Mouse (Mus musculus): ENCODE results near the gene Rasal2. TPM values are rescaled to one million over a fixed set of nuclear protein-coding genes. Genes with fewer than 3 reads are reported as not detected.

The Rasal2 gene
- polyA plus RNA-seq (2015; fragmentation: Nextera tagmentation; extraction: Ambion mirVana): 2.4 and 3.9 TPM in 2 replicates

DNA sequence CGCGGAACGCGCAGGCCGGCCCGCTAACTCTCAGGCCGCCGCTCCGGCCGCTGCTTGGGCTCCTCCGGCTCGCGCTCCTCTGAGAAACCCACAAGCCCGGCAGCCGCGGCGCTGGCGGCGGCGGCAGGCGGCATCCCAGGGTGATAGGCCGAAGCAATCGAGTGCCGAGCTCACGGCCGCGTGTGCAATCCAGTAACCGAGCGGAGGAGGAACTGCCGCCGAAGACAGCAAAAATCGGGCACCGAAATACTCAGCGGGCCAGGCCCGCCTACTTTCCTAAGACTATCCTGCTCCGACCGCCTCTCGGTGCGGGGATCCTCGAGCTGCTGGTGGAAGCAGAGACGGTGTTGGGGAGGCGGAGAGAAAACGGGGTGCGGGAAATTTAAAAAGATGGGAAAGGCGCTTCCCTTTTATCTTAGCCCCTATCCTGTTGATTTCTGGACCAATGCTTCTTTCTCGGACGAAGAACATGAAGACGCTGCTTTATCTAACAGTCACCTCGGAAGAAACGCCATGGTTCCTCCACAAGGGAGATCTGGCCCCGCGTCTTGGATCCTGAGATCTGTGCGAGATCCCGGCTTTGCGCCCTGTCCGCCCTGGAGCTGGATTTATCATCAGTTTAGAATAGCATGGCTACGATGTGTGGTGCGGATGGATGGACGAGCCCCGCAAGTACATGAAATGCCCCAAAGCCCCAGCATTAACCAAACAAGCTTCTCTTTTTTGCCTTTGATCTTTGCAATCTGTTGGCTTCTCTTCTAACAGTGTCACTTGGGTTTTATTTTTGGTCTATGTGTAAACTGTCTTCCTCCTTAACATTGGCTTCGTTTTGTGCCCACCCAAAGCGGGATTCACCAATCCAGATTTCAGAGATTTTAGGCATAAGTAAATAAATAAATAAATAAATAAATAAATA is at the start of gene Rasal2:
Rasal2 (minus strand) TSS at position 142 of the 916 bp plus-strand sequence.
- peak; percentile 96 for DNase-seq (ENCODE audit: low spot score)

DNA sequence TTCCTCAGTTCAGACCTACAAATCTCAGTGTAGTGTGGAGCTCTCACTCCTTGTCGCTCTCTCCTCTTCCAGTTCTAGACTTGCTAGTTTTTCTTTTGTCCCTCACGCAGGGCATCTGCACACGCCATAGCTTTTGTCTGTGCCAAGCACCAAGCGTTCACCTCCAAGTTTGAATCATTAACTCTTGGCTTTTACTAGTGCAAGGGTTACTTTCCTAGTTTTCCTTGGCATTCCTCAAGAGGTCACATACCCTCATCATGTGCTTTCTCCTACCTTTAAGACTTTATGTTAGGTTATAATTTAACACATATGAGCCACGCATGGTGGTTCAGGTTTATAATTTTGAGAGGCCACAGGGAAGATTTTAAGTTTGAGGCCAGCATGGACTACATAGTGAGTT is 48.9 kb upstream of the Rasal2 start:
- DNase-seq (ENCODE audit: low spot score): no peak

DNA sequence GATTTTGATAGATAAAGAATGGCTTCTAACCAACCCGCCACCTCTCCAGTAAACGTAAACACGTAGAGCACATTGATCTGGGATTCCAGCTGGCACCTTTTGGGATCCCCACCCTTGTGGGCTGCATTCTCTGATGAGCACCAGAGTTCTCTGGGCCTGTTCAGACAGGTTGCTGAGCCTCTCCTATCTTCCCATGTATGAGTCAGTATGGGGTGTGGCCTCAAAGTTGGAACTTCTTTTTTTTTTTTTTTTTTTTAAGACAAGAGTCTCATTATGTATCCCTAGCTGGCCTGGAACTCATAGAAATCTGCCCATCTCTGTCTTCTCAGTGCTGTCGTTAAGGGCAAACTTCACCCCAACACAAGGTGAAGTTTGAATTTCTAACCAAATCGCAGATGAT is 47.5 kb upstream of the Rasal2 start:
- no peak for DNase-seq (ENCODE audit: low spot score)

DNA sequence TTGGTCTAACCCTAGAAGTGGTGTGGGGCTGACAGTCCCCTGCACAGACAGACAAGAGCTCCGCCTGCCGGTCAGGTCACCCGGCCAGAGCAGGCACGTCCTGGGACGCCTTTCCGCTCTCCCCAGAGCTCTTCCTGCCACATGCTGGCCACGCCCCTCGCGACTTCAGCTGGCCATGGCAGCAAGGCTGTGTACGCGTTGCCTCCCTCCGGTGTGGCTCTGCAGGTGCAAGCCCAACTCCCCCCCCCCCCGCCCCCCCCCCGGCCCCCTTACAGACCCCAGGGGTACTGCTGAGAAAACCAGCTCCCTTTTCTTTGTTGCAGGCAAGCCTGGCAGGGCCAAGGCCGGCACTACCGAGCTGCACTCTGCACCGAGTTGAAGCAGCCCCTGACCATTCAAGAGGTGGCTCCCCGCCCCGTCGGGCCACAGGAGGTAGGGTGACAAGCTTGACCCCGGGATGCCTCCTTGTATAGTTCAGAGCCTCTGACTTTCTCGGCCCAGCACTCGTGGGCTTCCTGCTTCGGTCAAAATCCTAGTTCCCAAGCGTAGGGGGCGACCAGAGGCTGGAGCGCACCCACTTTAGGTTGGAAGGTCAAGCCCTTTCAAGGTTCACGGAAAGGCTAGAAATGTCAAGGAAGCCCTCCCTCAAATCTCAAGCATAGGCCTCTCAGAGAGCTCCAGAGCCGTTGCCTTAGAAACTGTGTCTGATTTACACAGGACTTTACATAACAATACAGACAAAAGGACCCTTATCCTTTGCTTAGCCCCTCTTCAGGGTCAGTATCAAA is 46.2 kb upstream of the Rasal2 start, which contains the start of gene Cryzl2:
Cryzl2 (plus strand) TSS at position 157 of the 788 bp plus-strand sequence.
- DNase-seq (ENCODE audit: low spot score): peak; percentile 83

DNA sequence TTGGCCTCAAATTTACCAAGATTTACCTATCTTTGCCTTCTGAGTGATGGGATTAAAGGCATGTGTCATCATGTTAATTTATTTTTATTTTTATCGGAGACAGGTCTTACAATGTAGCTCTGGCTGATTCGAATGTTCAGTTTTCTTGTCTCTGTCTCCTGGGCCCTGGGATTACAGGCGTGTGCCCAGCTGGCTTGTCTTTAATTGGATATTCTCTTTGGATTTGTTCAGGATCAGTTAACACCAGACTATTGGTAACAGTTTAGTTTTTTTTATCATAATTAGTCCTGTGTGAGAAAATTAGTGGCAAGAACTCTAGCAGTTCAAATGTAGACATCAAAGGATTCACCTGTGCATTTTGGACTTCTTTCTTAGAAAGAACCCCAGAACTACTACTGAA is 45.4 kb upstream of the Rasal2 start:
- DNase-seq (ENCODE audit: low spot score): no peak

DNA sequence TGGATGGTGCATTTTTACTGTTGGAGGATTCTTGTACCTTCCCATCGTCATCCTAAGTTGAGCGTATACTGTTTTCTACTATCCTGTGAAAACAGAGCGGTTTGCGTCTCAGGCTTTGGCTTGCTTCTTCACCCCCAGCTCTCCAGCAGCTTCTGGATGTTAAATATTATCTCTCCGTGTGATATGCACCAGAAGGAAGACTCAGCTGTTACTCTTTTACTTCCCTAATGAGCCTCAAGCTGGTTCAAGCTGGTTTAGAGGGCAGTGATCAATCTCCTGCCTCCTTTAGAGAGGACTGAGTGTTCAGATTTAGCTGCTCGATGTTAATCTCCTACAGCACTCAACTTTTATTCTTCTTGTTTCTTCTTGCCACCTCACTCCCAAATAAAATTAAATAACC is 42.5 kb upstream of the Rasal2 start:
- no peak for DNase-seq (ENCODE audit: low spot score)

DNA sequence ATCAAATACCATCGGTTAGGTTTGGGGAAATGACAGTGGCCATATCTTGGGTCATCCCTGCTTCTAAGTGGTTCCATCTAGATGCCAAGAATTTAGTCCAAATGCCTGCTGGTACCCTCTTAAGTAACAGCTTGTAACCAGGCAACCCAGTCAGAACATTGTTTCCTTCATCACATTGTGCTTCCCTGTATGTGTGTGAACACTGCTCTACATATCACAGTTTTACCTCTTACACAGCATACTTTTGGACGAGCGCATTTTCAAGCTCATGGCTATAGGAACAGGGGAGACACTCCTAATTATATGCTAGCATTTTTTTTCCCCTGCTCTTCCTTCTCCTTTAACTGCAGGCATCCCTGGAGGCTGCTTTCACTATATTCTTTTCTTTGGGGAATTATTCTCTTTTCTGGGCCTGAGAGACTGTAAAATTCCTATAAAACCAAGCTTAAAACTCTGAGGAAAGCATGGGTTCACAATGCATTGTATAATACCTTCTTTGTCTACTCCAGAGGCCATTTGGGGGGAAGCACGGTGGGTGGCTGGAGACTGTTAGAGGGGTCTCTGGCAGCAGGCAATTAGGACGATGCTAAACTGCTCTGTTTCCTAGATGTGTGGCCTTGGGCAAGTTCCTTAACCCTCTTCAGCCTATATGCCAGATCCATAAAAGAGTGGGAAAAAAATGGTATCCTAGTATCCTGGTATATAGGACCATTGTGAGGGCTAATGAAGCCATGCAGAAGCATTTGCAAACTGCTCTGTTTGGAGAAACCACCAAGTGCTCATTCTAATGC is 40.6 kb upstream of the Rasal2 start:
- no peak for DNase-seq (ENCODE audit: low spot score)

DNA sequence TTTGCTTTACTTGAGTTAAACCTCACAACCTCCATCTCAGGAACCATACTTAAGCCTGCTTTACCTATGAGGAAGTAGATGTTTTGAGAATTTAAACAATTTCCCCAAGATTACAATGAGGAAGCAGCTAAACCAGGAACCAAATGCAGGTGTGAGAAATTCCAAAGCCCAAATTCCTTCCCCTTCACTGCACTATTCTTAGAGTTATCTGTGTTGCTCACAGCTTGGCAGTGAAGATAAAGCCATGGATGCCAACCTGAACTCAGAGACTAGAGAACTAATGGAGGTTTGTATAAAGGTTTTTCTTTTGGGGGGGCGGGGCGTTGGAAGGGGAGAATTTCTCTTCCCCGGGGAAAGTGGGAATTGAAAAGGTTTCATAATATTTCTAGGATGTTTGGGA is 39.9 kb upstream of the Rasal2 start:
- DNase-seq (ENCODE audit: low spot score): no peak

DNA sequence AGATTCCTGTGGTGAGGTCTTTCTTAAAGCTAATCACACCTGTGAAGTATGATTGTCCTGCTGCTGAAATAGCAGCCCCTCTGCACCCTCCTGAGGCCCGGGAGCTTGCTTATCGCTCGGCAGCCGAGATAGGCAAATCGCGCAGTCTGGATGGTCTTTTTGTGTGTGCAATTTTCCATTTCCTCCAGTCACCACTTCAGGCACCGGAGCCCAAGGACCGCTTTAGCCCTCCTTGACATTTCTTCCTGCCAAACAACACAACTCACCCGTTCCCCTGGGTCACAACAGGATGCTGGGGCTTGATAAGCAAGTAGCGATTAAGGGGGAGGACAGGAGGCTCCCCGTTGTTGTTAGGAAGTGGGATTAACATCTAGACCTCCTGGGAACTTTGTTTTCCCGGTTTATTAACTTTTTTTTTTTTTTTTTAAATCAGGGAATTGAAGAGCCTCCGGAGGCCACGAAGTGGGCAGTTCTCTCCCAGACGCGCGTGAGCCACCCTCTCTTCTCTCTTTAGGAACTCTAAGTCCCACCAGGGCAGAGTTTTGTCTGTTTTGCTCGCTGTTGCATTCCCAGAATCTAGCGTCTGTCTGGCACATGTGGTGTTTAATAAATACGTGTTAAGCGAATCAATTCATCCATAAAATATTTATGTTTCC is 37.7 kb upstream of the Rasal2 start:
- no peak for DNase-seq (ENCODE audit: low spot score)

DNA sequence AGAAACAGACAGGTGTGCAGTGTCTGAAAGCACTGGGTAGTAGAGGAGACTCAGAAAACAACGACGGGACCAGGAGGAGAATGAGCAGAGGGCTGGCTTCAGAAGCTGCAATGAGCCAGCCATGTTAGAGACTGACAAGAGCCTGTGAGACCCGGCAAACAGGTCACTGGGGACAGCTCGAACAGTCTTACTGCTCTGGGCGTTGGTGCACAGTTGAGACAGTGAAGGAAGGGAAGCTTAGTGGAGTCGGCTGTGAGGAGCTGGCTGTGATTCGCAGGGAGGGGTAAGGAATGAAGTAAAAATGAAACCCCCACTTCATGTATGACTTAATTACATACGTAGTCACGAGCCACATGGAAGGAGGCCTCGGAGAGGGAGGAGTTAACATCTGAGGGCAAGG is 37.1 kb upstream of the Rasal2 start:
- no peak for DNase-seq (ENCODE audit: low spot score)

DNA sequence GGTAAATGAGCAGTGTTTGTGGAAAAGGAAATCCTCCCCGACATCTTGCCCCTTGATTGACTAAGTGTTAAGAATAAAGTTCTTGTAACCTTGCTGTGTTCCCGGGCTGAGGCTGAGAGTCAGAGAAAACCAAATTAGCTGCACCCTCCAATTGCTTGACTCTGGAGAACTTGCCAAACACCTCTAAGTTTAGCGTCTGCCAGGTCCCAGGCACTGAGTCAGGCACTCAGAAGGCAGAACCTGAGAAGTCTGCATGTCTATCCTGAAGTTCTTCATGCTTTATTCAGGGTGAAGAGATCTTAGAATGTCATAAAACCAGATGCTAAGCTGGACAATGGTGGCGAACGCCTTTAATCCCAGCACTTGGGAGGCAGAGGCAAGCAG is 36.4 kb upstream of the Rasal2 start:
- DNase-seq (ENCODE audit: low spot score): no peak

DNA sequence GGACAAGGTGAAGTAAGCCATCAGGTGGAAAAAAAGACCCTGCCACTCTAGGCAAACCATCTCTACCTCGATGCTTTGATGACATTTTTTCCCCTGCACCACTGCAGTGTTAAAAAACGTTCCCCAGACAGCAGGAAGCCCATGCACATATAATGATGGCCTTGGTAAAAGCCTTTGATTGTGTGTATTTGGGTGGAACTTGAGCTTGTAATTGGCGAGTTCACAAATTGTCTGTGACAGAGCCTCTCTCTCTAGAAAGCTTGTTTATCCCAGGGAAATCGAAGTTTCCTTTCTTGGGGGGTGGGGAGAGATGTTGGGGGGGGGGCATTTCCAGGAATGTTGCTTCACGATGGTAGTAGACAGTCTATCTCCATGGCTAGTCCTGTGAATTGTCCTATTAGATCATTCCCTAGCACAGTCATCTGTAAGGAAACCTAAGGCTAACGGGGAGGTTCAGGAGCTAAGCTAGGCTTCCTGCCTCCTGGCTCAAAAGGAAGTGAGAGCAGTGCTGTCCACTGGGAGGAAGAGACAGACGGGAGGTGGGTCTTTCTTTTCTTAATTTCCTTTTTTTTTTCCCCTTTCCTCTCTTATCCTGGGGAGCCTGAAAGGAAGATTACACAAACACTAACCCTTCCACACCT is 35.9 kb upstream of the Rasal2 start:
- DNase-seq (ENCODE audit: low spot score): no peak

DNA sequence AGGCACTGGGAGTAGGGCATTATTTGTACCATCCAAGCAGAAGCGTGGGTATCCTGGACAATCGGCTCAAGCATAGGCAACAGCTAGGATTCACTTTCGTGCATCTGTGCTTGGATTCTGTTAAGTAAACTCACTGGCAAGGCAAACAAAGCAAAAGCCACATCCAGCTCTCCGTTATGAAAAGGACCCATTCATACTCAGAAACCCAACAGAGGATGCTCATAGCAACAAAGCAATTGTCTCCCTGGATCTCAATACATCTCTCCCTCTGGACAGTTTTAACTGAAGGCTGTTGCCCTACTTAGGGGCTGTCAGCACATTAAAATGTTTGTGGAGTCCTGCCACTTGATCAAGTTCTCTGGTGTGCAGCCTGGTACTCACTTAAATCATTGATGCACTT is 34.7 kb upstream of the Rasal2 start:
- DNase-seq (ENCODE audit: low spot score): no peak

DNA sequence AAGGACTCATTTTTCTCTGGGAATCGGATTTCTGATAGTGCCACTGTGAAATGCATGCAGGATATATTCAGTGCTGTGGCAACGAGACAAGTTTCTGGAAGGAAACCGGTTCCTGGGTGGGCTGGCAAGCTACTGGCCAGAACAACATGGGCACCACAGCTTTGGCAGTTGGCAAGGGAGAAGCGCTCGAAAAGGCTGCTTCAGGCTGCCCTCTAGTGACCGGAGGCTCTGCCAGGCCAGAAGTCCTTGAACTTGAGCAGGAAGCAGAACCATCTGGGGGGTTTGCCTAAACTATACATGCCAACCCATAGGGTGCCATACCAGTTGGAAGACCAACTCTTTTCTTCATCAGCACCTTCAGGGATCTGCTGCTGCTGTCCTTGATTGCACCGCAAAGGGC is 33.9 kb upstream of the Rasal2 start:
- no peak for DNase-seq (ENCODE audit: low spot score)

DNA sequence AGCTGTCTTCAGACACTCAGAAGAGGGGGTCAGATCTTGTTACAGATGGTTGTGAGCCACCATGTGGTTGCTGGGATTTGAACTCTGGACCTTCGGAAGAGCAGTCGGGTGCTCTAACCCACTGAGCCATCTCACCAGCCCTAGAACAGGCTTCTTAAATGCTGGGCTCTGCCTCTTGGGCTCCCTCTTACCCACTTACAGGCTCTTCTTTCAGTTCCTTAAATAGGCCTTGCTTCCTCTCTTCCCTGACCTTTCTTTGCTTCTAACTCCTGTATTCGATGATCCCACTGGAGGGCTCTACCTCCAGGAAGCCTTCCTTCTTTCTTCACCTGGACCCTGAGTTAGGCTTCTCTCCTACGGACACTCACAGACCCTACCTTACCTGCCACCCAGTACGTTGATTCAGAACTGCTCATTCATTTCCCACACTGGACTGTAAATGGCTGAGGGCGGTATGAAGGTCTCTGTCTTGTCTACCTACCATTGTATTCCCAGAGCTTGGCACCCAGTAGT is 33.1 kb upstream of the Rasal2 start:
- no peak for DNase-seq (ENCODE audit: low spot score)

DNA sequence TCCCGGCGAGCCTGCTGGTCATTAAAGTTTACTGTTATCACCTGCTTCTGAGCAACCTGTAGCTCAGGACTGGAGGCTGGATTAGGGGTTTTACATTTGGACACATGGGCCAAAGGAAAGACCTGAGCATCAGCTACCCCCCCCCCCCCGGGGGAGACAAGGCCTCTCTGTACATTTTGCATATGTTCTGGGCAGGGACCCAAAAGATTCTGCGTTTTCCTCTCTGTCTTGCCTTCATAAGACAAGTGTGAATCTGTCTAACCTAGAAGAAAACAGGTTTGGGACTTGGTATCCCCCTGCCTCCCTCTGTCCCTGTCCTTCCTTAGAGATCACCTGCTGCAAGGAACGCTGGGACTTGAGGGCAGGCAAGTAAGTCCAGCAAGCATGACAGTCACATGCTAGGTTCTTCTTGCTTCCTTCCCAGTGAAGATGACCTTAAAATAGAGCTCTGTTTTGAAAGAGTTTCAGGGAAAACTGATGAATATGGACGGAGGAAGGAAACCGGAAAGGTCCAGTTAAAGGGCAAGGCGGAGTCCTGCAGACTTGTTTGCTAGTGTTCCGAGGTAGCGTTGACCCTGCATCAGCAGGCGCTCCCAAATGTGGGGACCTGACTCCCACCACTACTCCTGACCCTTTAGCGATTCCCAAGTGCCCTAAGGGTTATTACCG is 32.4 kb upstream of the Rasal2 start:
- no peak for DNase-seq (ENCODE audit: low spot score)

DNA sequence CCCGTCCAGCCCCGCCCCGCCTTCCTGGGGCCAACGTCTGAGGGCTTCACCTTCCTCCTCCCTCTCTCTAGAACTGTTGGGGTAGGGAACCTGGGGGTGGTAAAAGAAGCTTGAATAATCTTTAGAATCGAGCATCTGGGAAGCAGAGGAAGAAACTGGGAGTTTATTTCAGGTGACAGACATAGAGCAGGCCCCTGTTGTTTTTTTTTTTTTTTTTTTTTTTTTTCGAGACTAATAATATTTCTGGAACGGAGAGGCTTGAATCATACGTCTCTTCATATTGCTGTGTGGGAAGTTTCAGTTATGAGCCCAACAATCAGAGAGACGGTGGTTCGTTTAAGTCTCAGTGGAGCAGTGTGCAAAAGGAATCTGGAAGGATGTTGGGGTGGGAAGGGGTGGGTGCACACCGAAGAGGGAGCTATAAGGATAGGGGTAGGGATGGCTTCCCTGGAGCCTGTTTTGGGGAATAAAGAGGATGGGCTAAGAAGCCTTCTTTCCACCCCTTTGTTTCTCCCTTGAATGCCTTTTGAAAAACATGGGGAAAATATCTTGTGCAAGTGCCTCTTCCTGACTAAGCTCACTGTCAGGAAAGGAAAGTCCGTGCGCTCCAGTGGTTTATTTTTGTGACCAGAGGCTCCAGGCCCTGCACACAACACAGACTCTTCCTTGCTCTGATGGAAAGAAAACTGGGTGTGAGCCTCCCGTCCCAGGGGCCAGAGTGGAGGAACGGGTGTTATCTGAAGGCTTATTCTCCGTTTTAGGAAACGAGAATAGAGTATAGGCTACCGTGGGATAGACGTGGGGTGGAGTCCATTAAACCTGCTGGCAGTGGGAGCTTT is 31.5 kb upstream of the Rasal2 start:
- no peak for DNase-seq (ENCODE audit: low spot score)

DNA sequence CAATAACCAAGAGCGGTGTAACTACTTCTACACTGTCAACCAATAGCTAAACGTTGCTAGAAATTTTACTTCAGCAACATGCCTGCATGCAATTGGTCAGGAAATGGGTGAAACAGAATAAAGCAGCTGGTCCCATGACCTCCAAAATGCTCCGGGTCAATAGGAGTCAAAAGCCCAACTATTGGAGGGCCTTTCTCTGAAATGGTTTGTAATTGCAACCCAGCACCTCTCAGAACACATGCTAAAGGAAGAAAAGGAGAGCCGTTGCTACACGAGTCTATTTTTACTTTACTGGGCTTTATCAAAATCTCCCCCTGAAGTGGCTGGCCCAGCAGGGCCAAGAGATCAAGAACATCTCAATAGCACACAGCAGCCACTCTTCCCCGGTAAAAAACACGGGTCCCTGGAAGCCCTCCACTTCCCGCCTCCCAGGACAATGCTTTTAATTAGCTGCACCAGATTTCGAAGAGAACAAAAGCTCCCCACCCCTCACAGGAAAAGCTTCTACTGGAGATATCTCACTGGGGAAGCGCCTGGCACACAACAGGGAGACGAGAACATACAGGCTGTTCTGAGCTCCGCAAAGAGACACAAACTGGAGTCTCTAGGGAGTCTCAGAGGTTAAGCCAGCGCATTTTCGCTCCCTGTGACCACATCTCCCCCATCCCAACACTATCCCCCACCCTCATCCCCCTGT is 30.8 kb upstream of the Rasal2 start:
- DNase-seq (ENCODE audit: low spot score): no peak
